Mouse (Mus musculus) lung, postnatal 10 days (tissue): ENCODE data around the gene Osbp2.

Experiments
- DNase-seq: peaks from one replicate; pipeline ENCODE4 v3.0.0; 2021

The Osbp2 gene

DNA sequence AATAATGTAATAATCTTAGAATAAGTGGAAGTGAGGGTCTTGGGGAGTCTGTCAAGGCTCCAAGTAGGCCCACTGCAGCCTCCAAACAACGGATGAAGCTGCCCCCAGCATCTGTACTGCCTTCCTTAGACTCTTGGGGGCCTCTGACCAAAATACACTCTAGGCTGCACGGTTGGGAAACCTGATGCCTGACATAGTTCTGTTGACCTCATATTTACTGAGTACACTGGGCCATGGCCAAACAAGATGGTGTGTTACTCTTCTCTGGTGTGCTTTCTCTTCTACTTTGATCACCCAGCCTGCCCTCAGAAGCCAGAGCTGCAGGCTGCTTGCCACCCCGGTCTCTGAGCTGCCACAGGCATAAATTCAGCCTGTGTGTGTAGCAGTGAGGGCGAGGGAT, 108.4 kb downstream of the Osbp2 start:
- no peak for DNase-seq

DNA sequence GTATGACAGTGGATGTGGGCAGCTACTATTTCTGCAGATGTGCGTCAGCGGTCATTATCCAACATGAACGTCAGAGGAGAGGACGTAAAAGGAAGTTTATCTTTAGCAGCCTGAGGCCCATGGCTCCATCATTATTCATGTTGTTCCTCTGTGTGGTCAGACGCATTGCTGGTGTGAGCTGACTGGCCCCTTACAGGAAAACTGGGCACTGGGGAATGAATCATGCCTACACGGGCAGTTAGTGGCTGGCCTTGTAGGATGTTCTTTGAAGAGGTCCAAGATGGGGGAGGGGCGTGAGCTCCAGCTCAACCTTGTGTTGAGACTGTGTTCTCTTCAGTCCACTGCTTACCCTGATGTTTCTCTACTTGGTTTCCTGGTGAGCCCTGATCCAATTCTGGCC, 109.0 kb downstream of the Osbp2 start:
- no peak for DNase-seq

DNA sequence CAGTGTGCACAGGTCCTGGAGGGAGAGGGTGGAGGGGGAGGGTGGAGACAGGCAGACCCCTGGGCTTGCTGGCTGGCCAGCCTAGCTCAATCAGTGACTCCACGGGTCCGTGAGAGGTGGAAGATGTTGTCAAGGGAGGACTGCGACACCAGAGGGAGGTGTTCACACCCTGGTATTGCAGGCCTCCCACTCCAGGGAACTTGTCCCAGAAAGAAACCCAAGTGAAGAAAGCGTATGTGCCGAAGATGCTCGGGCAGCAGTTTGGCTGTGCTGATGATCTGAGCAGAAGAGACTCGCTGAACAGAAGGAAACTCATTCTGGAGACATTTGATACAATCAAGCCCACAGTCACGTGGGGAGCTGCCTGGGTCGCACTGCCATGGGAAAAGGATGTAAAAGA, 109.8 kb downstream of the Osbp2 start:
- DNase-seq: no peak

DNA sequence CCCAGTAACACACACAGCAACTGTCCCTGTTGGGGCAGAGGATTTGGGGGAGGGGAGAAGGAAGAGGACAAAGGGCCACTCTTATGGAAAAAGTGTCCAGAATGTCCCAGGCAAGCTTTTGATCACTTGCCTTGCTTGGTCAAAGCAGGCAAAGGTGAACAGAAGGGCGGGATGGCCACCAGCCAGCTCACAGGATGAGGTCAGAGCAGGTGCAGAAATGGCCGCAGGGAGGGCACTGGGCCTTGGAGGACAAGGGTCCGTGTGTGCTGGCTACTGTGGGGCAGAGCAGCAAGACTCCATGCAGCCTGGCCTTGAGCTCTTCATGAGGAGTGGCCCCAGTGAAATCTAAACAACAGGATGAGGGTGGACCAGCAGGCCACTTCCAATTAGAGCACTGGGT, 110.9 kb downstream of the Osbp2 start:
- no peak for DNase-seq

DNA sequence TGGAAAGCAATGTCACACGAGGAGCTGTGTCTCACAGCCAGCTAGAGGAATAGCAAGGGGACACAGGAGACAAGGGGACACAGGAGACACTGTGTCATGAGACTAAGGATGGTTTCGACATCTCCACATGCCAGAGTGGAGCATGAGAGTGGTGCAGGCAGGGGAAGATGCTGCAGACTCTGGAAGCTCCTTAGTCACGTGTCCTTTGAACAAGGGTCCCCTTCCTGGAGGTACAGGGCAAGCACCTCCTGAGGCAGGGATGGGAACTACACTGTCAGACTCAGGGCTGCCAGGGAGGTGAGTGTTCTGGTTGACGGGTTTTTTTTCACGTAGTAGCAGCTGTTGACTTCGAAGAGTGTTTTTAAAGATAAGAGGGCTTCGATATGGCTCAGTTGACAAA, 113.9 kb downstream of the Osbp2 start:
- DNase-seq: no peak

DNA sequence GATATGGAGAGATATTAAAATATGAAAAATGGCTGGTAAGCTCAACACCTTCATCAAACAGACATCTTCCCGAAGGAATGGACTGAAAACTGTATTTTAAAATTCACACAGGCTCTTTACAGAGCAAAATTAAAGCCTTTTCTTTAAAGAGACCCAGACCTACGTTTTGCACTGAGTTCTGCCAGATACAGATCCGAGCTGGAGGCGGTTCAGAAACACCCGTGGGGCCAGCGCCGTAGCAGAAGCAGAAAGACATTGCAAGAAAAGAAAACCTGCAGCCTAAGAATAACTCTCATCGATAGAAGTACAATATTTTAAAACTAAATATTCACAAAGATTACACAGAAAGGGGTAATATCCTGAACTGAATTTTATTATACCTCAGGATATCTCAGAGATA, 121.3 kb downstream of the Osbp2 start:
- no peak for DNase-seq

DNA sequence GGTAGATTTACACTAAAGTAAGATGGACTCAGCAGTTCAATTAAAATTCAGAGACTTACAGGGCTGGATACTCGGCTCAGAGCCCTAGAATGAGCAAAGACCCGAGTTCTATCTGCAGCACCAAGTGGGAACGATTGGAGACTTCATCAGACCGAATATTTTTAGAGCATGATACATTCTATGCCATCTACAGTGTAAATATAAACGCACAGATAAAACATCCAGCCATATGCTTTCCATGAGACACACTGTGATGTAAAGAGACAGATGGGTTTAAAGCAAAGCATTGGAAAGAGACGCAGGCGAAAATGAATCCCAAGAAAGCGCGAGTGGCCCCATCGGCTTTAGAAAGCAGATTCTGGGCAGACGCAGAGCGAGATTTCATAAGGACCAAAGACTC, 122.5 kb downstream of the Osbp2 start:
- DNase-seq: no peak

DNA sequence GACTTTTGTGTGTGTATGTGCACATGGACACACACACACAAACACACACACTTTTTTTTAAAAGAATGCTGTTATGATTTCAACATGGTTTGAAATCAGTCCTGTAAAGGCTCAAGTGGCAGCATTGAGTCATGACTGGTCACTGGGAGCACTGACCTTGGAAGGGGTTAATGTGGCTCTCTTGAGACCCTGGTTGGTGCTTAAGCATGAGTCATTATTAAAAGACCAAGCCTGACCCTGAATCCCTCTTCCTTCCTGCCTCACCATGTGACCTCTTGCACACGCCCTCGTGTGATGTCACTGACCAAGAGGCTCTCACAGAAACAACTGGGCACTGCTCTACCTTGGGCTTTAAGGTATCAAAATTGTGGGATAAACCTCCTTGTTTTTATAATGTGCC, 124.9 kb downstream of the Osbp2 start:
- DNase-seq: no peak

DNA sequence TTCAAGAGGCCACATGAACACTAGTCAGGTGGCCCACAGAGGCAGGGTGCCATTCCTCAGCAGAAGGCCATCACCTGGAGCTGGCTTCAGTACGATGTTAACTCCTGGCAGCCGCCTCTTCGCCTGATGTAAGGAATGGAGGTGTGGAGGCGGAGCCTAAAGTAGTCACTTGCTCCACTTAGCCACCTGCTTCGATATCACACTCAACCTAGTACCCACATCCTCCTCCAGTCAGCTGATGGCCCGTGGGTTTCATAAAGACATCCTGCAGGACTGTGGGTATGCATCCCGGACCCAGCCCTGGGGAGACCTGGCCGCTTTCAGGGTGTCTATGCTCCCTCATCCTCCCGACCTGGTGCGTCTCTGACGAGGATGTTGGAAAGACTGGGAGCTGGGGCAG, 128.0 kb downstream of the Osbp2 start:
- no peak for DNase-seq

DNA sequence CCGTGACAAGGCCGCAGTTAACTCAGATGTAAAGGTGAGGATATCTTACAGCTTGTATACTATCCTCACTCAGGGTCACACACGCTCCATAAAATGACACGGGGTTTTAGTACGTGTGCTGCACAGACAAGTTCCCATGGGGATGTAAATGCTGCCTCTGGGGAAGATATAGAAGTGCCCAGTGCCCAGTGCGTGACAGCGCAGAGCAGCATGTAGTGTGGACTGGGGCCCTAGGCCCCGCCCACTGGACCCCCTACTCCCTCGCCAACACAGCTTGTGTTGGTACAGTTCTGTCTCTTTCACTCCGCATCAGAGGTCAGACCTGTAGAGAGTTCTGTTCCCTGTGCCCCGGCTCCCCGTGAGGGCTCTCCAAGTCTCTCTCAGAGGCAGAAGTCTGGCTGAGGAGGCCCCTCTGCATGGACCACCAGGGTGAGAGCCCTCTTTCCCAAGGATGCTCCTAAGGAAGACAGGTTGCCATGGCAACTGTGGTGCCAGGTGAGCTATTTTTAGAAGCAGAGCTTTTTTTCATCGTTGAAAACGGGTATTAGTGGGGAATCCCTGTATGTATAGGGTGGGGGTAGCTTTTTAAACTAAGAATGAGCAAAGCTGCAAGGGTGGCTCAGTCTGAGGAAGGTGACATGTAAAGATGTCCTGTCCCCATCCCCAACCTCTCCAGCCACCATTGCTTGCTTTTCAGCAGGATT, 129.6 kb downstream of the Osbp2 start:
- DNase-seq: no peak

DNA sequence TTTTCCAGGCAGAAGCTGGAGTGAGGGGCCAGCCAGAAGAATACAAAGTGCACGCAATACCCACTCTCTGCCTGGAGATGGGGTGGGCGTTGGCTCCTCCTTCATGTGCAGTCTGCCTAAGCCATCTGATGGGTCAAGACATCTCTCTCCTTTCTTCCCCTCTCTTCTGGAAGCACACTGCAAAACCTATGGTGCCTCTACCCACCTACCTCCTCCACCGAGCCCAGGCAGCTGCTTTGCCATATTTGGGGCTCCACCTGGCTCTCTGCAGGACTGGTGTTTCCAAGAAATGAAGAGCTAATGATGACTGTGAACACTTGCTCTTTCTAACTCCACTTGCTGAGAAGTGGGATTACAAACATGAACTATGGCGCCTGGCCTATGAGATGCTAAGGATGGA, 132.2 kb downstream of the Osbp2 start:
- no peak for DNase-seq

DNA sequence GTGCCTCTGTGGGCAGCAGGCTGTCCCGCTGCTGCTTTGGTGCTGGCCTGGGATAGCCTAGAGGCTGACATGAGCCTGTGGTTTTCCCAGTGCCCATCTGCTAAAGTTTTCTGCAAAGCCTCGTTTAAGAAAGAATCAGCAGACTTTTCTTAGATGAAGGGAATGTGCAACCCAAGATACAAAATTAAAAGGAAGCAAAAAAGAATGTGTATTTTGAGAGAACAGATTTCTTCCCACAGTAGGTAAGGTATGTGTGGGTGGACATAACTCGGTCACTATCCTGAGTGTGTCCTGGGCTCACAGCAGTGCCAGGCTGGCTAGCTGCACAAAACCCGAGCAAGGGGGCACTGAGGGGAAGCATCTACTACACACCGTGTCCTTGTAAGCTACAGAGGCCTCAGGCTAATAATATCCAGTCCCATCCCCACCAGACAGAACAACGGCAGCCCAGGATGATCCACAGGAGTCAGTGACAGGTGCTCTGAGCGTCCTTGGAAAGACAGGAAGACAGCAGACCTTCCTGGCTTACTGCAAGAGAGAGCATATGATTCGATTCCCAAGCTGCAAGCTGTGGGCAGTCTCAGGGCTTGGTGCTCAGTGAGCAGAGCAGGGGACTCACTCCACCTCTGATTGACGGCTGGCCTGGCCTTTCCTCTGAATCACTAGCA, 136.1 kb downstream of the Osbp2 start:
- DNase-seq: no peak

DNA sequence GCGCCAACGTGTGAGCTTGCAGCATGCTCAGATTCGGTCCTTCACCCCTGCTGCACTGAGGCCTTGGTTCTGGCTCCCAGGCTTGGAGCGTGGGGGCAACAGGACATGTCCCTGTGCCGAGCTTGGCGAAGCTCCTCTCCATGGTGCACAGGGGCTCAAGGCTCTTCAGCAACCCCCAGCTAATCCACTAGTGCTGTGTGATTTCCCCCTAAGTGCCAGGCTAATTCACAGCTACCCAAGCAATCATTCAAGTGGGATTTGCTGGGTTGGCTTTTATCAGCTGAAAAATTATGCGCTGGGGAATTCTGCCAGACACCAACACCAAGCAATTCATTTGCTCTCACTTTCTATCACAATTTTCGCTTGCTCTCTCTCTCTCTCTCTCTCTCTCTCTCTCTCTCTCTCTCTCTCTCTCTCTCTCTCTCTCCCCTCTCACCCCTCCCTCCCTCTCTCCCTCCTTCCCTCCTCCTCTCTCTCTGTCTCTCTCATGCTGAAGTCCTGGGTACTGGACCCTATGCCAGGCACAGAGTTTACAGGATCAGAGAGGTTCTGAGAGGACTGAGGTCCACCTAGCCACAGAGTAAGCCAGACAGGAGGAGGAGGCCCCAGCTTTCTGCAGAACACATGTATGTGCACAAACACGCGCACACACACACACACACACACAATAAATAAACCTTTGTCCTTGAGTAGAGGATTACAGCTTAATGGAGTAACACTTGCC, 138.2 kb downstream of the Osbp2 start:
- no peak for DNase-seq

DNA sequence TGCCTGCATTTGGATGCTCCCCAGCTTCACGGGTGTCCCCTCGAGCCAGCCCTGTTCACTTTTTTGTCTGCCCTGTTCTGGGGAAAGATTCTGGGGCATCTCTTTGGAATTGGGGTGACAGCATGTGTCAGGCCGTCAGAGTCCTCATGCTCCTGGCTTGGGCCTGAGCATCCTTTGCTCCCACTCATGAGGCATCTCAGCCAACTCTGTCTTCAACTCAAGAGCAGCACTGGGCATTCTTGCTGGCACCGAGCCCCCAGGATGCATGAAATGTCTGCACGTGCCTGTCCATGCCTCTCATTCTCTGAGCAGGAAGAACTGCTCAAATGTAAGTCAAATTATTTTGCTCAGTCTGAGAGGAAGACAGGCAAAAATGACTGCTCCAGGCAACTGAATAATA, 139.0 kb downstream of the Osbp2 start:
- DNase-seq: no peak

DNA sequence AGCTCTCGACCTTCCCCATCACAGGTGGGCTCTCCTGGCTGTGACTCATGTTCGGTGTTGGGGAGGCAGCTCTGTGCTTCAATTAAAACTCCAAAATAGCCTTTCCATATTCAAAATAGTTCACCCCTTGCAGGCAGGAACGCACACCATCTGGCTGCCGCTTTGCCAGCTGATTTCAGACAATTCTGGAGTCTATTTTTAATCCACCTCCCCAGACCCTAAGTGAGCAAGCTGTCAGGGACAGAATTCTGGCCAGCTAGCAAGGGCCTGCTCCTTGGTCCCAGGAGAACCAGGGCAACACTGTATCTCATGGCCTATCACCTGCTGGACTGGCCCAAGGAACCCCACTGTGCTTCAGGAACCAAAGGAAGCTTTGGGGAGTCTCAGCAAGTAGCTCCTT, 139.8 kb downstream of the Osbp2 start:
- no peak for DNase-seq

DNA sequence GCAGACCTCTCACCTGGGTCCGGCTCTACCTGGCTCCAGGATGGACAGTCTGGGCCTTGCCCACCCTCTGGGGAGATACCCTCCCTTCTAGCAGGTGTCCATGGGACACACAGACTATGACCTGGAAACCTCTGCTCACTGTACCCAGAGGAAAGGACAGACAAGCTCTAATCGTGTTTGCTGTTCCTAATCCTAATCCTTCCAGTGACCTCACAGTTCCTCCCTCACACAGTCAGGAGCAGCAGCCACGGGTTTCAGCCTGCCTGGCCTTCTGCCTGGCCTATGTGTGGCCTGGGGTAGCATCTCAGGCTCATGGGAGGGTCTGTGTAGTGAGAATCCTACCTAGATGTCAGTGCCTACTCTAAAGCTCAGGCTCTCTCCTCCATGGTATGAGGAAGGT, 140.8 kb downstream of the Osbp2 start:
- no peak for DNase-seq

DNA sequence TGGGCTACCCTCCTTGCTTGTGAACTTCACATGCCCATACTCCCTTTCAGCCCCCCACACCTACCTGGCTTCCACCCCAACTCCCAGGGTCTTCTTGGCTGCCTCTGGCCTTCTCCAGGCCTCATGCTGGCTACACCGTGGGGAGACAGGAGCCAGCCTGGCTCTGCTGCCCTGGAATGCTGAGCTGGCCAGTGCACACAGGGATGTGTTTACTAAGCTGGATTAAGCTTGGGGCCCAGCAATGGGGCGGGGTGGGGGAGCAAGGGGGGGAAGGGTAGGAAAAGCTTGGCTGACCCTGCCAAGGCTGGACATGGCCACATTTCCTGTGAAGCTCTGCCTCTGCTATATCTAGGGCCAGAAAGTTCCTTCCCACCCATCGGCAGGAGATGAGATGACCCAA, 141.7 kb downstream of the Osbp2 start:
- DNase-seq: no peak

DNA sequence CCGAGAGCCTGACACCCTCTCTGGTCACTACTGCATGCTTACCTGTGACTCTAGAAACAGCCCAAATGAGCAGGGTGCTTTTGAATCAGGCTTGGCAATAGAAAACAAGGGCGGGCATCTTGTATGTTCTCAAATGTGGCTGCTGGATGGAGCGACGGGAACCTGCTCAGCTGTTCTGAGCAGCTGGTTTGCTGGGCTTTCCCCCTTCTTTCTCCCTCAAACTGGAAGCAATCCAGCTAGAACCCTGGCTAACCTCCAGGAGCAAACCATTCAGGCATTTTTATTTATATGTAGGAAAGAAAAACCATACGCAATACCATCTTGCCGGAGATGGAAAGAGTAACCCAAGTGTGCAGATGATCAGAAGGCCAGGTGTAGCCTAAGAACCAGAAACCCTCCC, 147.0 kb downstream of the Osbp2 start:
- DNase-seq: no peak

DNA sequence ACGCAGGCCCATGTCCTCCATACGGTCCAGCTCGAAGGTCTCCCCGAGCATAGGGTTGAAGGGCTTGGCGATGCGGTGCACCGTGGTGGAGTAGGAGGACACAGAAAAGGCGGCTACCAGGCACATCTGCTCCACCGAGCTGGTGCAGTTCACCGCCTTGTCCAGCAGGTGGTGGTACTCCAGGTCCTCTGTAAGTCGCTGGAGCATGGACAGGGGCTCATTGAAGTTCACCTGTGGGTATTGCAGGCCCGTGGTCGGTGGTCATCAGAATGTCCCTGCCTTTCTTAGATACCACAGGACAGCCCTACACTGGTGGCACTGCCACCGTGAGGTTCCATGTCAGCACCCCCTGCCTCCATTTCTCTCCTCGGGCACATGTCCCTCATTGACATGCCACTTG, 149.2 kb downstream of the Osbp2 start:
- DNase-seq: peak; percentile 67

DNA sequence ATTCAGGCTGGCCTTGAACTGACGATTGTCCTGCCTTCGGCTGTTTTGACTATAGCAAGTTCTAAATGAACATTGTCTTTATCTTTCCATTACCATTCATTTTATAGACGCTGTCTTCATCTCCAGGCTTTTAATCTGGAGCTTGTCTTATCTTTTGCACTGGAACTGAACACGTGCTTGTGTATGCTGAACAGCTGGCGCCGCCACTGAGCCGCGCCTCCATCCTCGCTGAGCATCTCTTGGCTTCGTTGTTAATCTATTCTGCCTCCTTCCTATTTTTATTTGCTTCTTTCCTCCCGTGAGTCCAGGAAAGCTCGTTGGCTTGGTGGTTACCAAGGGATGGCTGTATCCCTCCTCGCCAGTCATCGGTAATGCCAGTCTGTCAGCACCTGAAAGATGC, 153.5 kb downstream of the Osbp2 start:
- no peak for DNase-seq

DNA sequence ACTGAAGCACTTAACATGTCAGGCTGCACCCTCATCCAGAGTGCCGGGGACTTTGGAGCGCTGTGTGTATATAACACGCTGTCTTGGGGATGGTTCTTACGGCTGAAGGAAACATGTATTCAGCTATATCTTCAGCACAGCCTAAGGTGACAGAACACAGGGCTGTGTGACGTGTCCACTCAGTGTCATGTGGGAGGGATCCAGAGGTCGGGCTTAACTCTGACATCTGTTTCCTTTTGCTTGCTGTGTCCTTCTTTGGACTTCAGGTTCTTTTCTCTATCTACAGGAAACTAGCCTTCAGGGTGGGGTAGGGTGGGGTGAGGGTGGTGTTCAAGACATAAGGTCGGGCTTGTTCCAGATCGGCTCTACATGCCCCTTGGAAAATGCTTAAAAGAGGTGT, 156.6 kb downstream of the Osbp2 start:
- no peak for DNase-seq

DNA sequence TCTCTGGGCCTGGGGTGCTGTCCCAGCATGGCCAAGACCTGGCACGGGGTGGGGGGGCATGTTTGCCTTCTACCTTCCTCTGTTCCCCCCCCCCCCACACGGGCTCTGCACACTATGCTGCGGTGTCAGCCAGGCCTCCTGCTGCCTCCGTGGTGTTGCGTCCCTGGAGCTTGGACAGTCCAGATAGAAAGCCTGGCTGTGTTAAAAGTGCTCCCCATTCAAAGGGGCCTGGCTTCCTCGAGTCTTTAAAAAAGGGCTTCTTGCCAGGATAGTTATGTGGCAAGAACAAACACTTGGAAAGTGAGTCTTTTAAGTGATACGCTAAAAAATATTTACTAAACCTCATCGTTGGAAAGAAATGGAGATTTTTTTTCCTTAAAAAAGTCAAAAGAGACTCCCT, 159.3 kb downstream of the Osbp2 start:
- DNase-seq: no peak

DNA sequence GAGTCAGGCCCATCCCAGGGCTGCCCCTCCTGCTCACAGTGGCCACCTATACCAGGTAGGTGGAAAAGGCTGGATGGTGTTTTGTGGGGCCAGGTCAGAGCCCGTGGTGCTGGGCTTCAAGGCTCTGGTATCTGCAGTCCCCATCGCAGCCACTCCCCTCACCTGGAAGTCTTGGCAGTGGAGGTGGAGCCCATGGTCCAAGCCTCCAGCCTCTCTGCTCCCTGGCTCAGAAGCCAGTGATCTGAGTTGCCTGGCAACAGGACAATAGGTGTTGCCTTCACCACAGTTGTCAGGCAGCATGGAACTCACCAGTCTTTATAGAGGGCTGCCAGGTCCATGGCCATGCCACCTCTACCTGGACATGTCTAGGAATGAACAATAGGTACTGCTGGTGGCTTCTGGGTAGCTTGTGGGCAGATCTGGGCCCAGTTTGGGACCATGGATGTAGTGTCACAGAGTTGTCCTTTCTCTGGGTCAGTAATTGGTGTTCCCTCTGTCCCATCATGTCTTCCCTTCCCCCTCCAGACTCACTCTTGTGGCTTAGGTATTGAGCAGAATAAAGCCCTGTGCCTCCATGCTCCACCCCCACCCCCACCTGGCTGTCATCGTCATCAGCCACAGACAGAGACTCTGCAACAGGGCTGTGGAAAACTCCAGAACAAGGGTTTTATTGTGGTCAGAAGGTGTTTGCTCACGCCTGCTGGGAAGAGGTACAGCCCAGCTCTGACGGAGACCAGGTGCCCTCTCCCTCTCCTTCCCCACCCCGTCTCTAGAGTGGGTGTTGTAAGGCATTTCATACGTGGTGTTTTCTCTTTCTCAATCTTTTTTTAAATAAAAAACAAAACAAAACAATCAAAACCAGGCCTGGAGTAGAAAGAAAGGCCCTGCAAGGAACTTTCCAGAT, 160.4 kb downstream of the Osbp2 start:
- DNase-seq: no peak
